Mouse (Mus musculus) kidney, postnatal 14 days (tissue): ENCODE results near the gene Gm9495.
"Not testable (repeated sequence)": the region's sequence is repeated elsewhere in the genome, so short reads cannot be mapped to it uniquely, and the experiment has no call there.

ENCODE experiments used
- DNase-seq: peaks from one replicate; pipeline ENCODE4 v3.0.0; 2022; ENCODE audit warnings: mixed read lengths

The Gm9495 gene

DNA sequence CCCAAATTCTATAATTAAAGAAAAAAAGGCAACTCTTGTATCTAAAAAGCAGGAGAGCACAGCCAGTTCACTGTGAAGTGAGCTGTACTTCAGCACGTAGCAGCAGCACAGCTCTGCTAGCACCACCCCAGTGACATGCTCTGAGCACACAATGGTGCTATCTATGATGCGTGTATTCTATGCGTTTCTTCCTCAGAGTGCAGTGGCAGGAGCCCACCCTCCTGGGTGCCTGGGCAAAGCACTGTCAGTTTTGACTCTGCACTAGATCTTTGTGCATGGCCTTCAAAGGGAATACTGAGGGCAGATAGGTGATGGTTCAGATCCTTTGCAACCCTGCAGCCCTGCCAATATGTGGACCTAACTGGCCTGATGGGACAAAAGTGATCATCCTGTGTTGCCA is at the start of gene Gm9495:
Gm9495 (minus strand) TSS at position 101 of the 400 bp plus-strand sequence.
- not testable (repeated sequence) for DNase-seq

DNA sequence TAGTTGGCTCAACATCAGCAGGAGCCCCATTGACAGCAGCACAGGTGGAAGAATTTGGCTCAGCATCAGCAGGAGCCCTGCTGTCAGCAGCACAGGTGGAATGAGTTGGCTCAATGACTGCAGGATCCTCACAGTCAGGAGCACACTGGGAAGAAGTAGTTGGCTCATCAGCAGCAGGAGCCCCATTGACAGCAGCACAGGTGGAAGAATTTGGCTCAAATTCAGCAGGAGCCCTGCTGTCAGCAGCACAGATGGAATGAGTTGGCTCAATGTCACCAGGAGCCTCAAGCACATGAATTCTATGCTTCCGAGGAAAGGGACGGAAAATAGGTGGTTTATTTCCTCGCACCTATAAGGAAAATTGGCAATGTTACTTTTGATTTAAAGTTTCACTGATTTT is 21.6 kb upstream of the Gm9495 start:
- DNase-seq: not testable (repeated sequence)

DNA sequence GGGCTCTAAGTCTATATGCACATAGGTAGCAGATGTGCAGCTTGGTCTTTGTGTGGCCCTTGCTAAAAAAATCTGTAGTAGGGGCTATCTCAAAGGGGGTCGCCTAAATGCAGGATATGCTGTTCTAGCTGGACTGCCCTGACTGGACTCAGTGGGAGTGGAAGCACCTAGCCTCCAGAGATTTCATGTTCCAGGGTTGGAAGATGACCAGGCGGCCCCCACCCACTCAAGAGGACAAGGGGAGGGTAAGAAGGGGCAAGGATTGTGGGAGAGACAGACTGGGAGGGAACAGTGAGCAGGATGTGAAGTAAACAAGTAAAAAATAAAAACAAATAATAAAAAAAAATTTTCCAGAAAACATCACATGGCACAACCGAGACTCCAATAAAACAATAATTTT is 33.3 kb downstream of the Gm9495 start:
- peak; percentile 12 for DNase-seq

DNA sequence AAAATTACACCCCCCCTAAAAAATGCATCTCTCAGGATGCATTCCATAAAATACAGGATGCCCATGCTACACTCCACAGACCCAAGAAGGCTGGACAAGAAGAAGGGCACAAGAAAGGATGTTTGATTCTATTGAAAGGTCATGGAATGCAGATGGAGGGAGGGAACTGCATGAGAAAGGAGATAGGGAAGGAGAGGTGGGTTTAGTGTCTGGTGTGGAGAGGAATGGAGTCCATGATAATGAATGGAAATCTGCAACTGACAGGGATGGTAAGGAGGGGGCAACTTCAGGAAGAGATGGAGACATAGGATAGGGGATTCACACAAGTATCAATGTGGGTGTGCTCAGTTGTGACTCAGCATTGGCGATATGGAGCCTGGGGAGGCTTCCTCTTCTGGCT is 39.0 kb downstream of the Gm9495 start:
- DNase-seq: no peak

DNA sequence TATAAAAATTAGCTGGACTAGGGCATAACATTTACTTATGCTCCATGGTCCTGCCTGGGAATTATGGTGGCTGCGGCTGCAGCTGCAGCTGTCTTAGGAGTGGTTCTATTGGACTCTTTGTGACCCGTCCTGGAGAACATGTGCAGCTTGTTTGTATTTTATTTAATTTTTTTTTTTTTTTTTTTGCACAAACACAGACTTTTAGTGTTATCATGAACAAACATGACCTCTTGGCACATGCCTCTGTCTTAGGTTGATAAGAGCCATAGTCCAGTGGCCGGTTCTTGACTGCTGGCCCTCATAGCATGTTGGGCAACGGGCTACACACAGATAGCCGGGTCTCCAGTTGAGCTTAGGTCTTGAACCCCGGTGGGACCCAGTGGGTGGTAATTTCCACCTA is 48.6 kb downstream of the Gm9495 start:
- DNase-seq: no peak

DNA sequence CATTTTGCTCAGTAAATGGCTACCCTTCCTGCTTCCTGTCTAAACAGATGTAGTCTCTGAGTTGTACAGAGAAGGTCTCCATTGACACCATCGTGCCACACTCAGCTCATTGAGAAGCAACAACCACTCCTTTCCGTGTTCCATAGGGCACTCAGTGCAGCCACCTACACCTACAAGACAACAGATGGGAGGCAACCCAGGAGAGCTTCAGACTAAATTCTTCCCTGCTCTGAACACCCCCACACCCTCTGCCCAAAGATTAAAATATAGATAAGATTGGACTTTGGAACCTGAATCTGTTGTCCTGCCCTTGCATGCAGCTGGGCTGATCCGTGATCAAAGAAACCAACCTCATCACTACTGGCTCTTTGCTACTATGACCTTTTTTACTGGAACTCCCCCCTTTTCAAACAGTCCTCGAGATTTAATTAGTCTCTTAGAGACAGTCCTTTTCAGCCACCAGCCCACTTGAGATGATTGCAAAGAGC is 53.4 kb downstream of the Gm9495 start:
- DNase-seq: no peak

DNA sequence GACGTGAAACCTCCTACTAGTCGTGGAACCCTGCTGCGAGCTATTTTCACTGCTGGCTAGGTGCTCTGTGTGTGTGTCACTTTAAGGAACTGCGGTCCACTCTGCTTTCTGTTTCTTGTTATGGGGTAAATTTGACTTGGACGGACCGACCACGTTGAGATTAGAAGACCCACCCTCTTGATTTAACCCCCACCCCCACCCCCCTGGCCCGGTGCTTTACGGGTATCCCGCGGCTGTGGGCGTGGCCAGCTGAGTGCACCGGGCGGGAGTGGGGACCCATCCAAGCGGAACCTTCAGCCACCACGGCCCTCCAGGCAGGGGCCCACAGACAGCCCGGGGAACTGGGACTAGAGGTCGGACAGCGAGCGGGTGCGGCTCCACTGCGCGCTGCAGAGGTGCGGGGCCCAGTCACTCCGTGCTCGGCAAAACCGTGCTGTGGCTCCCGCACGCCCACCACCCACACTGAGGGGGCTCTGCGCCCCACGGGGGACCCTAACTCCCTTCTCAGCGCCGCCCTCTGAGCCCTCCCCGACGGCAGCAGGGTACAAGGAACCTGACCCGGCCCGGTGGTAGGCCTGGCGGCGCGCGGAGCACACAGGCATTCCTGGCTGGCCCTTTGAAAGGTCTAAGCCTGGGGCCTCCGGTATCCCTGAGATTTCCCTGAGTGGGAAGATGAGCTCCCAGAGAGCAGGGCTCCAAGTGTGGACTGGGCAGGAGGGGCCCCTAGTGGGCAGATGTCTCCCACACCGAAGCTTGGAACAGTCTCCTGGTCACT is 54.0 kb downstream of the Gm9495 start:
- peak; percentile 79 for DNase-seq

DNA sequence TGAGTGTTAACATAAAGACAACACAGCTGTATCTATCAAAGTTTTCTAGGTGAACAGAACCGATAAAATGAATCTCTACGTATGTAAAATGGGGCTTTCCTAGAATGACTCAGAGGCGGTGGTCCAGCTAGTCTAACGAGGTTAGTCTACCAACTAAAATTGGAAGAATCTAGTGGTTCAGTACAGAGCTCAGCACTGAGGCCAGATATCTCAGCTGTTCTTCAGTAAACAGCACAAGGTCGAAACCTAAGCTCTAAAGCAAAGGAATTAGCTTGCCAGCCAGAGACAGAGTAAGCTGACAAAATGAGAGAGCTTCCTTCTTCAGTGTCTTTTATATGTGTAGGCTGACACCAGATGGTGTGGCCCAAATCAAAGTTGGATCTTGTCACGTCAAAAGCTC is 57.2 kb downstream of the Gm9495 start:
- DNase-seq: no peak

DNA sequence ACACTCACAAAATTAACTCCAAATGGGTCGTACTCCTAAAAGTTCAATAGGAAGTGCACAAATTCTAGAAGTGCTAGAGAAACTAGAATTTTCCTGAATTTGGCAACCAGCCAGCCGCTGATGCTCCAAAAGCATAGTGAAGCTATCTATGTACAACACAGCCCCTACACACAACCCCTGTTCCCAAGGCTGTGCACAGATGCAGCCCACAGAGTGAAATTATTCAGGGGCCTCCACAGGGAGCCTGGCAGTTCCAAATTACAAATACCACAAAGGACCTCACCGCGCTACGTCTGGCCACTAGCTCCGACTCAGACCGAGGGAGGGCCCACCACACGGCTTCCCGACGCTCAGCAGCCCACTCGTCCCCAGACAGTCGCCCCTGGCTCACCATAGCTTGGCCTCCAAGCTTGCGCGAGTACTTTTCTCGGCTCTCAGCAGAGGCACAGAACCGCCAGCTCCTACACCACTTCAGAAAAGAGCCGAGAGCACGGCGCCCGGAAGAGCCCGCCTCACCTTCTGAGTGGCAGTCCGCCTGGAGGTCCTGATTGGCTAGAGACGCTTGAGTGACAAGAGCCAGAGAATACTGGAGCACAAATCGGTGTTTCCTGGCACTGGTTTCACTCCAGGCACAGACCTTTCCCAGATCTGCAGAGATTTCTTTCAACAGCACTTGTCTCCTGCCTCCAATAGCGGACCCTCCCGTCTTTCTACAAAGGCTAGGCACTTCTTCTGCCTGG is 58.1 kb downstream of the Gm9495 start:
- DNase-seq: peak; percentile 94

DNA sequence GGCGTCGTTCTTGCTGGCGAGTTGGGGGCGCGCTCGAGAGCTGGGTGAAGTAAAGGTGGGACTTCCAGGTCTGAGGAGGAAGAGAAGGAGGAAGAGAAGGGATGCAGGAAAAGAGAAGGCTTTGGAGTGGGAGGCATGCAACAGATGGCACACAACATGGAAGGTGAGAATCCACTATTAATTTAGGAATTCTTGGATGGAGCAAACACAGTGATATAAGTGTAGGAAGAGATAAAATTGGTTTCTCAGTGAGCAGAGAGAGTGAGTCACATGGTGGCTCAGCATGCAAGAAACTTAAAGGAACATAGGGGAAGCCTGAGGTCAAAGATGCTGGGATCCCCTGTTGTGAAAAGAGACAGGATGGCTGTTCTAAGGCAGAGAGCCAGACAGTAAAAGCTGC is 69.0 kb downstream of the Gm9495 start:
- DNase-seq: no peak
